Mouse (Mus musculus) hindbrain, embryonic 13.5 days (tissue): ENCODE results near the gene Kmt5c. TPM values are rescaled to one million over a fixed set of nuclear protein-coding genes. Genes with fewer than 3 reads are reported as not detected.
"Not testable (repeated sequence)": the region's sequence is repeated elsewhere in the genome, so short reads cannot be mapped to it uniquely, and the experiment has no call there.

Experiments used
- ATAC-seq: fragments of 200-750 bp; cut with Nextera tagmentation; 2 replicates; pipeline ENCODE4 v1.8.0; 2017; ENCODE audit warnings: moderate TSS enrichment; ENCODE audit not compliant: low FRiP score
- H3K27ac ChIP-seq: fragments of 300-500 bp; sonication (generic); 2 replicates; pipeline ENCODE4 v1.5.1; 2015; ENCODE audit warnings: inconsistent platforms, mild to moderate bottlenecking, moderate library complexity
- H3K27me3 ChIP-seq: fragments of 300-500 bp; sonication (generic); 2 replicates; pipeline ENCODE4 v1.6.1; 2015; ENCODE audit warnings: mild to moderate bottlenecking, inconsistent platforms
- H3K36me3 ChIP-seq: fragments of 300-500 bp; sonication (generic); 2 replicates; pipeline ENCODE4 v1.6.1; 2015; ENCODE audit warnings: mild to moderate bottlenecking, inconsistent platforms
- H3K4me1 ChIP-seq: fragments of 300-500 bp; sonication (generic); replicated peaks from 2 replicates; pipeline ENCODE4 v1.6.1; 2015; ENCODE audit warnings: inconsistent platforms
- H3K4me2 ChIP-seq: fragments of 300-500 bp; sonication (generic); 2 replicates; pipeline ENCODE4 v1.6.1; 2015; ENCODE audit warnings: inconsistent platforms, mild to moderate bottlenecking, moderate library complexity
- H3K4me3 ChIP-seq: fragments of 300-500 bp; sonication (generic); 2 replicates; pipeline ENCODE4 v1.5.1; 2015; ENCODE audit warnings: mild to moderate bottlenecking, inconsistent platforms
- H3K9ac ChIP-seq: fragments of 300-500 bp; sonication (generic); 2 replicates; pipeline ENCODE4 v1.6.1; 2015; ENCODE audit warnings: mild to moderate bottlenecking, inconsistent platforms
- H3K9me3 ChIP-seq: fragments of 300-500 bp; sonication (generic); 2 replicates; pipeline ENCODE4 v1.6.1; 2016; ENCODE audit warnings: inconsistent platforms
- WGBS: fragments of 180-500 bp; shearing (Covaris S2); methylation state at CpG from one replicate; pipeline ENCODE4 v1.1.7; 2015; 5-methylcytosine and 5-hydroxymethylcytosine counted together
- polyA plus RNA-seq: library from polyadenylated mRNA; unstranded; fragments of >200 nt; fragmentation: Nextera tagmentation; extraction: Ambion mirVana; gene quantifications from 2 replicates; pipeline ENCODE4 v1.2.1, GENCODE M21; 2015

Gene Kmt5c
- polyA plus RNA-seq, 1 experiment from 2014 or later = 79.4 TPM

- Histone ChIP-seq H3K9me3 (no peaks in the 10 kb centered on the region), H3K27ac (no peak overlapping the region), H3K27me3 (peaks cover 84% of the 10 kb centered on the region), H3K4me3 (no peak overlapping the region), H3K9ac (no peak overlapping the region), H3K36me3 (no peaks in the 10 kb centered on the region), H3K4me2 (no peak overlapping the region), H3K4me1 (peaks cover 12% of the 10 kb centered on the region)
- 47% methylated on average over 5 of the region's 5 CpGs for WGBS
- ATAC-seq = no peak
Observed at GRCm38 (mm10) chr7:4779921-4780320, 40.0 kb downstream of the Kmt5c start.

GRCm38 (mm10) chr7:4782130-4782529 lies 42.2 kb downstream of the Kmt5c start:
- no peak overlapping the region for H3K9ac ChIP-seq
- H3K4me1 ChIP-seq = peaks cover 8% of the 10 kb centered on the region
- 54% methylated on average over 3 of the region's 3 CpGs for WGBS
- no peak overlapping the region for H3K4me3 ChIP-seq
- no peak overlapping the region for H3K27ac ChIP-seq
- ATAC-seq = no peak
- no peaks in the 10 kb centered on the region for H3K36me3 ChIP-seq
- no peak overlapping the region for H3K4me2 ChIP-seq
- H3K27me3 ChIP-seq = peaks cover 68% of the 10 kb centered on the region
- H3K9me3 ChIP-seq = no peaks in the 10 kb centered on the region

GRCm38 (mm10) chr7:4782759-4783158 lies 42.8 kb downstream of the Kmt5c start, which contains the start of the genes Il11 and Tmem190:
Gene Il11 (minus strand): TSS chr7:4782859.
Gene Tmem190 (plus strand): TSS chr7:4782937.
- Histone ChIP-seq H3K36me3 (no peaks in the 10 kb centered on the region), H3K9me3 (no peaks in the 10 kb centered on the region), H3K4me1 (peaks cover 1% of the 10 kb centered on the region; the same call in 1 of the 2 replicates), H3K4me2 (no peak within 1 kb of the TSS), H3K4me3 (no peak within 1 kb of the TSS), H3K27me3 (peaks cover 68% of the 10 kb centered on the region), H3K9ac (no peak within 1 kb of the TSS), H3K27ac (no peak within 1 kb of the TSS)
- 76% methylated on average over 2 of the region's 2 CpGs for WGBS
- ATAC-seq = no peak

- 88% methylated on average over 14 of the region's 14 CpGs for WGBS
- Histone ChIP-seq H3K4me2 (no peak overlapping the region), H3K27me3 (peaks cover 64% of the 10 kb centered on the region), H3K36me3 (no peaks in the 10 kb centered on the region), H3K9ac (no peak overlapping the region), H3K4me3 (no peak overlapping the region), H3K4me1 (peaks cover 6% of the 10 kb centered on the region), H3K9me3 (no peaks in the 10 kb centered on the region), H3K27ac (no peak overlapping the region)
- ATAC-seq = no peak
Observed at GRCm38 (mm10) chr7:4783667-4784268, 43.9 kb downstream of the Kmt5c start.

GRCm38 (mm10) chr7:4788499-4789435 lies 48.9 kb downstream of the Kmt5c start:
- ATAC-seq = peak; percentile 36
- Histone ChIP-seq H3K9me3 (no peaks in the 10 kb centered on the region), H3K4me3 (peak overlapping the region; percentile 56), H3K4me2 (peak overlapping the region; percentile 84), H3K36me3 (no peaks in the 10 kb centered on the region), H3K9ac (peak overlapping the region; percentile 86), H3K27ac (peak overlapping the region; percentile 55), H3K4me1 (peaks cover 18% of the 10 kb centered on the region), H3K27me3 (peaks cover 35% of the 10 kb centered on the region)
- WGBS = 2% methylated on average over 63 of the region's 64 CpGs

- ATAC-seq = no peak
- WGBS = 11% methylated on average over 37 of the region's 40 CpGs
- Histone ChIP-seq H3K27ac (peak within 1 kb of the TSS; percentile 55), H3K36me3 (peaks cover 5% of the 10 kb centered on the region), H3K9me3 (no peaks in the 10 kb centered on the region), H3K4me2 (peak within 1 kb of the TSS; percentile 84), H3K27me3 (peaks cover 35% of the 10 kb centered on the region), H3K4me1 (peaks cover 25% of the 10 kb centered on the region), H3K9ac (peak within 1 kb of the TSS; percentile 86), H3K4me3 (peak within 1 kb of the TSS; percentile 56)
Observed at GRCm38 (mm10) chr7:4789436-4789935, 49.6 kb downstream of the Kmt5c start, which contains the start of gene Tmem238. Gene Tmem238 (minus strand): TSS chr7:4789656.

GRCm38 (mm10) chr7:4792278-4793212 lies 52.6 kb downstream of the Kmt5c start, which contains the start of gene Rpl28:
Gene Rpl28 (plus strand): TSS chr7:4792874.
- peaks cover 28% of the 10 kb centered on the region for H3K4me1 ChIP-seq
- peak within 1 kb of the TSS; percentile 89 for H3K4me2 ChIP-seq
- ATAC-seq = peak; percentile 90
- peaks cover 24% of the 10 kb centered on the region for H3K27me3 ChIP-seq
- peaks cover 36% of the 10 kb centered on the region for H3K36me3 ChIP-seq
- peak within 1 kb of the TSS; percentile 91 for H3K9ac ChIP-seq
- H3K27ac ChIP-seq = peak within 1 kb of the TSS; percentile 92
- H3K9me3 ChIP-seq = no peaks in the 10 kb centered on the region
- WGBS = 2% methylated on average over 54 of the region's 54 CpGs
- H3K4me3 ChIP-seq = peak within 1 kb of the TSS; percentile 85

GRCm38 (mm10) chr7:4793248-4793647 lies 53.3 kb downstream of the Kmt5c start:
- not testable (repeated sequence) for ATAC-seq, H3K9me3 ChIP-seq
- Histone ChIP-seq H3K4me1 (peaks cover 27% of the 10 kb centered on the region), H3K27me3 (peaks cover 19% of the 10 kb centered on the region), H3K9ac (peak overlapping the region; percentile 91), H3K36me3 (peaks cover 42% of the 10 kb centered on the region), H3K4me3 (peak overlapping the region; percentile 85), H3K27ac (peak overlapping the region; percentile 92), H3K4me2 (peak overlapping the region; percentile 89)
- under 1% methylated on average over 29 of the region's 31 CpGs for WGBS

GRCm38 (mm10) chr7:4793674-4794073 lies 53.8 kb downstream of the Kmt5c start:
- Histone ChIP-seq H3K9me3 (no peaks in the 10 kb centered on the region), H3K4me1 (peaks cover 23% of the 10 kb centered on the region), H3K4me3 (peak overlapping the region; percentile 85), H3K36me3 (peaks cover 42% of the 10 kb centered on the region), H3K27me3 (peaks cover 16% of the 10 kb centered on the region), H3K4me2 (peak overlapping the region; percentile 89), H3K27ac (peak overlapping the region; percentile 92; the same call in 1 of the 2 replicates), H3K9ac (peak overlapping the region; percentile 91)
- no peak for ATAC-seq
- 51% methylated on average over 4 of the region's 4 CpGs for WGBS

- Histone ChIP-seq H3K4me1 (peaks cover 14% of the 10 kb centered on the region), H3K4me2 (no peak overlapping the region), H3K9ac (no peak overlapping the region), H3K4me3 (0 out of 2 replicates have a peak overlapping the region, but pooled peaks have one; percentile 1), H3K36me3 (peaks cover 42% of the 10 kb centered on the region), H3K9me3 (no peaks in the 10 kb centered on the region), H3K27me3 (peaks cover 11% of the 10 kb centered on the region), H3K27ac (no peak overlapping the region)
- 93% methylated on average over 3 of the region's 3 CpGs for WGBS
- no peak for ATAC-seq
Observed at GRCm38 (mm10) chr7:4794631-4795168, 54.8 kb downstream of the Kmt5c start.

GRCm38 (mm10) chr7:4795767-4796433 lies 56.0 kb downstream of the Kmt5c start:
- no peak overlapping the region for H3K4me3 ChIP-seq
- H3K36me3 ChIP-seq = peaks cover 42% of the 10 kb centered on the region
- no peak for ATAC-seq
- no peak overlapping the region for H3K9ac ChIP-seq
- no peaks in the 10 kb centered on the region for H3K9me3 ChIP-seq
- peaks cover 14% of the 10 kb centered on the region for H3K4me1 ChIP-seq
- no peak overlapping the region for H3K4me2 ChIP-seq
- 0 out of 2 replicates have a peak, but pooled peaks cover 2% of the 10 kb centered on the region for H3K27me3 ChIP-seq
- H3K27ac ChIP-seq = no peak overlapping the region
- WGBS = 75% methylated on average over 7 of the region's 7 CpGs
